Mouse (Mus musculus): ENCODE measurements around the gene 1700122O11Rik. TPM values are rescaled to one million over a fixed set of nuclear protein-coding genes. Genes with fewer than 3 reads are reported as not detected.

The 1700122O11Rik gene
- polyA plus RNA-seq, 1 experiment from 2014 or later = not detected

- Histone ChIP-seq H3K9me3 (replicated peaks; ENCODE audit: control insufficient read depth, low read length) (no peaks in the 10 kb centered on the region), H3K4me2 (ENCODE audit: low read depth, low read length) (no peak overlapping the region), H3K4me1 (ENCODE audit: control insufficient read depth, low read depth, low read length) (peaks cover 23% of the 10 kb centered on the region), H3K27ac (ENCODE audit: low read length) (no peak overlapping the region; the same call in 1 of the 2 replicates), H3K27me3 (ENCODE audit: control insufficient read depth, insufficient read depth, low read depth, low read length) (no peaks in the 10 kb centered on the region), H3K36me3 (ENCODE audit: control insufficient read depth, insufficient read depth) (no peaks in the 10 kb centered on the region), H3K4me3 (ENCODE audit: low read depth, low read length) (no peak overlapping the region), H3K9ac (ENCODE audit: low read depth, low read length) (no peak overlapping the region)
- ATAC-seq (ENCODE audit: low read depth) = no peak
- 31% methylated on average over 6 of the region's 6 CpGs for WGBS (ENCODE audit: insufficient replicate concordance)
Measured at GRCm38 (mm10) chr17:47999403-47999802, 38.7 kb downstream of the 1700122O11Rik start.

- Histone ChIP-seq H3K4me3 (ENCODE audit: low read depth, low read length) (no peak overlapping the region), H3K27ac (ENCODE audit: low read length) (no peak overlapping the region), H3K4me1 (ENCODE audit: control insufficient read depth, low read depth, low read length) (peaks cover 22% of the 10 kb centered on the region), H3K36me3 (ENCODE audit: control insufficient read depth, insufficient read depth) (no peaks in the 10 kb centered on the region), H3K9me3 (replicated peaks; ENCODE audit: control insufficient read depth, low read length) (no peaks in the 10 kb centered on the region), H3K4me2 (ENCODE audit: low read depth, low read length) (no peak overlapping the region), H3K9ac (ENCODE audit: low read depth, low read length) (no peak overlapping the region), H3K27me3 (ENCODE audit: control insufficient read depth, insufficient read depth, low read depth, low read length) (no peaks in the 10 kb centered on the region)
- no peak for ATAC-seq (ENCODE audit: low read depth)
- 67% methylated on average over 3 of the region's 3 CpGs for WGBS (ENCODE audit: insufficient replicate concordance)
Measured at GRCm38 (mm10) chr17:47997806-47998205, 40.3 kb downstream of the 1700122O11Rik start.

- H3K9ac ChIP-seq (ENCODE audit: low read depth, low read length) = peak overlapping the region; percentile 26; the same call in 1 of the 2 replicates
- H3K4me1 ChIP-seq (ENCODE audit: control insufficient read depth, low read depth, low read length) = peaks cover 10% of the 10 kb centered on the region
- H3K36me3 ChIP-seq (ENCODE audit: control insufficient read depth, insufficient read depth) = no peaks in the 10 kb centered on the region
- no peak overlapping the region for H3K4me2 ChIP-seq (ENCODE audit: low read depth, low read length)
- H3K9me3 ChIP-seq (replicated peaks; ENCODE audit: control insufficient read depth, low read length) = no peaks in the 10 kb centered on the region
- WGBS (ENCODE audit: insufficient replicate concordance) = 42% methylated on average over 10 of the region's 10 CpGs
- ATAC-seq (ENCODE audit: low read depth) = peak; percentile 55; the same call in 1 of the 2 replicates
- H3K27me3 ChIP-seq (ENCODE audit: control insufficient read depth, insufficient read depth, low read depth, low read length) = no peaks in the 10 kb centered on the region
- H3K27ac ChIP-seq (ENCODE audit: low read length) = peak overlapping the region; percentile 40; the same call in 1 of the 2 replicates
- H3K4me3 ChIP-seq (ENCODE audit: low read depth, low read length) = no peak overlapping the region
Measured at GRCm38 (mm10) chr17:47990392-47991123, 47.5 kb downstream of the 1700122O11Rik start.

GRCm38 (mm10) chr17:47989951-47990378, 48.1 kb downstream of the 1700122O11Rik start:
- peak overlapping the region; percentile 26; the same call in 1 of the 2 replicates for H3K9ac ChIP-seq (ENCODE audit: low read depth, low read length)
- WGBS (ENCODE audit: insufficient replicate concordance) = 9% methylated on average over 8 of the region's 8 CpGs

GRCm38 (mm10) chr17:47988811-47989210, 49.3 kb downstream of the 1700122O11Rik start:
- H3K4me2 ChIP-seq (ENCODE audit: low read depth, low read length) = no peak overlapping the region
- no peaks in the 10 kb centered on the region for H3K9me3 ChIP-seq (replicated peaks; ENCODE audit: control insufficient read depth, low read length)
- H3K36me3 ChIP-seq (ENCODE audit: control insufficient read depth, insufficient read depth) = no peaks in the 10 kb centered on the region
- peaks cover 10% of the 10 kb centered on the region for H3K4me1 ChIP-seq (ENCODE audit: control insufficient read depth, low read depth, low read length)
- no peak overlapping the region; the same call in 1 of the 2 replicates for H3K27ac ChIP-seq (ENCODE audit: low read length)
- H3K27me3 ChIP-seq (ENCODE audit: control insufficient read depth, insufficient read depth, low read depth, low read length) = no peaks in the 10 kb centered on the region
- no peak overlapping the region for H3K4me3 ChIP-seq (ENCODE audit: low read depth, low read length)
- no peak overlapping the region for H3K9ac ChIP-seq (ENCODE audit: low read depth, low read length)
- 67% methylated on average over 8 of the region's 8 CpGs for WGBS (ENCODE audit: insufficient replicate concordance)
- no peak for ATAC-seq (ENCODE audit: low read depth)

More at GRCm38 (mm10) chr17:47989951-47990378, 48.1 kb downstream of the 1700122O11Rik start:
- no peak for ATAC-seq (ENCODE audit: low read depth)
- Histone ChIP-seq H3K4me3 (ENCODE audit: low read depth, low read length) (no peak overlapping the region), H3K27me3 (ENCODE audit: control insufficient read depth, insufficient read depth, low read depth, low read length) (no peaks in the 10 kb centered on the region), H3K36me3 (ENCODE audit: control insufficient read depth, insufficient read depth) (no peaks in the 10 kb centered on the region), H3K27ac (ENCODE audit: low read length) (peak overlapping the region; percentile 40; the same call in 1 of the 2 replicates), H3K4me1 (ENCODE audit: control insufficient read depth, low read depth, low read length) (peaks cover 10% of the 10 kb centered on the region), H3K9me3 (replicated peaks; ENCODE audit: control insufficient read depth, low read length) (no peaks in the 10 kb centered on the region), H3K4me2 (ENCODE audit: low read depth, low read length) (no peak overlapping the region)

DNA sequence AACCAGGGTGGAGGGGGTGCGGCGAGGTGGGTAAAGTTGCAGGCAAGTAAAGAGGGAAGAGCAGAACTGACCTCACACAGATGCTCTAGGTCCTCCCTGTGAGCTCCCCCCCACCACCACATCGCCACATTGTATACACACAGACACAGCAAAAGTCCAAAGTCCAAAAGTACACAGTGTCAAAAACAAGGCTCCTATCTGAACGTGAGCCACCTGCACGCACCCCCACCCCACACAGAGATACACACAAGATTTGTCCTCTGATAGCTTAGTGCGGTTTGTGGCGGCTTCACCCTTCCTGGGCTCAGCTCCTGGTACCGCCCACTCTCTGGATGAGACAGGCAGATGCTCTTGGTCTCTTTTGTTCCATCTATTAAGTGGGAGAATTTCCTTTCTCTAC, 50.0 kb downstream of the 1700122O11Rik start:
- Histone ChIP-seq H3K9me3 (replicated peaks; ENCODE audit: control insufficient read depth, low read length) (no peaks in the 10 kb centered on the region), H3K4me1 (ENCODE audit: control insufficient read depth, low read depth, low read length) (peaks cover 10% of the 10 kb centered on the region), H3K4me2 (ENCODE audit: low read depth, low read length) (no peak overlapping the region), H3K4me3 (ENCODE audit: low read depth, low read length) (no peak overlapping the region), H3K27me3 (ENCODE audit: control insufficient read depth, insufficient read depth, low read depth, low read length) (no peaks in the 10 kb centered on the region), H3K27ac (ENCODE audit: low read length) (peak overlapping the region; percentile 53; the same call in 1 of the 2 replicates), H3K9ac (ENCODE audit: low read depth, low read length) (no peak overlapping the region), H3K36me3 (ENCODE audit: control insufficient read depth, insufficient read depth) (no peaks in the 10 kb centered on the region)
- ATAC-seq (ENCODE audit: low read depth) = peak; percentile 85
- 37% methylated on average over 8 of the region's 8 CpGs for WGBS (ENCODE audit: insufficient replicate concordance)

Other genes with a start within 250 kb of the 1700122O11Rik start
- gene Mdfi, start 203.6 kb downstream of the 1700122O11Rik start, polyA plus RNA-seq (2015; fragmentation: Nextera tagmentation; extraction: Ambion mirVana) = 0.47 and 0.84 TPM in 2 replicates
- gene Foxp4, start 113.6 kb downstream of the 1700122O11Rik start, polyA plus RNA-seq (2015; fragmentation: Nextera tagmentation; extraction: Ambion mirVana) = 3.4 and 4.0 TPM in 2 replicates
- not detected in 2 replicates for gene 1700067P10Rik, start 51.0 kb upstream of the 1700122O11Rik start, polyA plus RNA-seq (2015; fragmentation: Nextera tagmentation; extraction: Ambion mirVana)
- 0.99 and 1.5 TPM in 2 replicates for gene 9830107B12Rik, start 108.0 kb upstream of the 1700122O11Rik start, polyA plus RNA-seq (2015; fragmentation: Nextera tagmentation; extraction: Ambion mirVana)
- gene A530064D06Rik, start 129.0 kb upstream of the 1700122O11Rik start, polyA plus RNA-seq (2015; fragmentation: Nextera tagmentation; extraction: Ambion mirVana) = 1.1 and 1.2 TPM in 2 replicates
- gene Trem1, start 194.5 kb upstream of the 1700122O11Rik start, polyA plus RNA-seq (2015; fragmentation: Nextera tagmentation; extraction: Ambion mirVana) = 1.6 TPM in 2 replicates
- gene Trem3, start 209.5 kb upstream of the 1700122O11Rik start, polyA plus RNA-seq (2015; fragmentation: Nextera tagmentation; extraction: Ambion mirVana) = 9.0 TPM in 2 replicates
- gene Treml4, start 226.0 kb upstream of the 1700122O11Rik start, polyA plus RNA-seq (2015; fragmentation: Nextera tagmentation; extraction: Ambion mirVana) = 4.6 and 5.0 TPM in 2 replicates